Mouse (Mus musculus) embryonic facial prominence, embryonic 11.5 days (tissue): ENCODE measurements at regions not wholly inside any gene's neighbourhood (a gene's known extent, or its start where the extent isn't known, plus 50 kb on each side); places are given as distances from the start of the nearest gene placed in this dataset.
A peak's percentile ranks its signal among the peaks of the same experiment; 100 is the strongest.
"Not testable (repeated sequence)": the region's sequence is repeated elsewhere in the genome, so short reads cannot be mapped to it uniquely, and the experiment has no call there.

Experiments
- ATAC-seq: fragments of 200-750 bp; cut with Nextera tagmentation; replicated peaks from 2 replicates; pipeline ENCODE4 v1.8.0; 2017; ENCODE audit warnings: low read depth; ENCODE audit not compliant: insufficient number of reproducible peaks, low FRiP score, low TSS enrichment
- DNase-seq: peaks from one replicate; pipeline ENCODE4 v3.0.0-alpha.2; 2015; ENCODE audit warnings: low spot score
- H3K27ac ChIP-seq: fragments of 300-500 bp; sonication (generic); replicated peaks from 2 replicates; pipeline ENCODE4 v1.5.1; 2014; ENCODE audit warnings: mild to moderate bottlenecking, low read depth, low read length, control low read depth
- H3K27me3 ChIP-seq: fragments of 300-500 bp; sonication (generic); 2 replicates; pipeline ENCODE4 v1.6.1; 2014; ENCODE audit warnings: mild to moderate bottlenecking, low read length, moderate library complexity, mixed read lengths; ENCODE audit not compliant: control insufficient read depth, insufficient read depth
- H3K36me3 ChIP-seq: fragments of 300-500 bp; sonication (generic); replicated peaks from 2 replicates; pipeline ENCODE4 v1.6.1; 2014; ENCODE audit warnings: low read depth, mild to moderate bottlenecking, low read length, moderate library complexity, mixed read lengths; ENCODE audit not compliant: control insufficient read depth, insufficient read depth
- H3K4me1 ChIP-seq: fragments of 300-500 bp; sonication (generic); 2 replicates; pipeline ENCODE4 v1.6.1; 2014; ENCODE audit warnings: low read length, mixed read lengths; ENCODE audit not compliant: control insufficient read depth, insufficient read depth
- H3K4me2 ChIP-seq: fragments of 300-500 bp; sonication (generic); 2 replicates; pipeline ENCODE4 v1.6.1; 2014; ENCODE audit warnings: low read depth, mild to moderate bottlenecking, control low read depth, low read length, moderate library complexity
- H3K4me3 ChIP-seq: fragments of 300-500 bp; sonication (generic); 2 replicates; pipeline ENCODE4 v1.5.1; 2014; ENCODE audit warnings: low read depth, low read length, control low read depth
- H3K9ac ChIP-seq: fragments of 300-500 bp; sonication (generic); replicated peaks from 2 replicates; pipeline ENCODE4 v1.6.1; 2014; ENCODE audit warnings: mild to moderate bottlenecking, control low read depth, low read length
- H3K9me3 ChIP-seq: fragments of 300-500 bp; sonication (generic); replicated peaks from 2 replicates; pipeline ENCODE4 v1.6.1; 2016; ENCODE audit warnings: mild to moderate bottlenecking, low read length, inconsistent platforms, mixed read lengths; ENCODE audit not compliant: control insufficient read depth
- WGBS: fragments of 180-500 bp; shearing (Covaris S2); extraction: QIAGEN DNeasy Blood & Tissue Kit; methylation state at CpG from one replicate; pipeline ENCODE4 v1.1.7; 2014; 5-methylcytosine and 5-hydroxymethylcytosine counted together

DNA sequence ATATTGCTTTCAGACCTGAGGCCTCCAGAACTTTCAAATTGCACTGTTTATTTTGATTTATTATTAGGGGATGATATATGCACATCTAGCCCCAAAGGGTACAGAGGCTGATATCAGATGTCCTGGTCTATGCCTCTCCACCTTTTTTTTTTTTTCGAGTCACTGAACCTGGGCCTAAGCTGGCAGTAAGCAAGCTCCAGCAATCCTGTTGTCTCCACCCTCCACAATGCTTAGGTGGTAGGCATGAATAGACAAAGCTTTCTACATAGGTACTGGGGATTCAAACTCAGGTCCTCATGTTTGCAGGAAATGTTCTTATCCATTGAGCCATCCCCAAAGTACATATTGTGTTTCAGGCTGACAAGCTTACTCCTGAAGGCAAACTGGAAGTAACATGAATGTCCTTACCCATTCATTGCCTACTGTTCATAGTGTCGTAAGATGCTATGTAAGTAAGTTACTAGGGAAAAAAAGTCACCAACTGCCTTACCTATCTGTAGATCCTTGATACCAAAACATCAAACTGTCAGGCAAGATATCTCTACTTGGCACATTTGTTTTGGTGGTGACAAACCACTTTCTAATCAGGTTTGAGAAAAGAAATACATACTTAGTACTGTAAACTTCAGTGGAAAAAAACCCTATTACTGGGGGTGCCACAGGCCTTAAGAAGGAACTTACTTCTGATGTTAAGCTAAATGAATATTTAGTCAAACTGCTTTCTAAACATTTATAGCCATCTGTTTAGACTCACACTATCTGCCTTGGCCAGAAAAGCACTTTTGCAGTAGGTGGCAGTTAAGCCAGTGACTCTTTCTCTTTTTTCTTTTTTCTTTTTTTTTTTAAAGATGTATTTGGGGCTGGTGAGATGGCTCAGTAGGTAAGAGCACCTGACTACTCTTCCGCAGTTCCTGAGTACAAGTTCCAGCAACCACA, 85.8 kb upstream of the Tbl1x start:
- ATAC-seq (no peak), DNase-seq (no peak)
- Histone ChIP-seq H3K4me3 (no peak overlapping the region), H3K36me3 (no peaks in the 10 kb centered on the region), H3K4me2 (no peak overlapping the region), H3K27ac (no peak overlapping the region), H3K9me3 (no peaks in the 10 kb centered on the region), H3K27me3 (no peaks in the 10 kb centered on the region), H3K9ac (no peak overlapping the region), H3K4me1 (no peaks in the 10 kb centered on the region)
- WGBS: 89% methylated on average over 3 of the region's 3 CpGs

DNA sequence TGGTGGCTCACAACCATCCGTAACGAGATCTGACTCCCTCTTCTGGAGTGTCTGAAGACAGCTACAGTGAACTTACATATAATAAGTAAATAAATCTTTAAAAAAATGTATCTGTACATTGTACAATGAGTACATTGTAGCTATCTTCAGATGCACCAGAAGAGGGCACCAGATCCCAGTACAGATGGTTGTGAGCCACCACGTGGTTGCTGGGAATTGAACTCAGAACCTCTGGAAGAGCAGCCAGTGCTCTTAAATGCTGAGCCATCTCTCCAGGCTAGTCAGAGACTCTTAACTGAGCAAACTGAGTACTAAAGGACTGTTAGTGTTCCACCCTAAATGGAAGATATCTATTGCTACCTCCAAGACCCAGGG, 85.1 kb upstream of the Tbl1x start:
- not testable (repeated sequence) for H3K9ac ChIP-seq, H3K27ac ChIP-seq, H3K4me3 ChIP-seq, H3K36me3 ChIP-seq, H3K9me3 ChIP-seq, DNase-seq, ATAC-seq, H3K4me2 ChIP-seq, H3K27me3 ChIP-seq, H3K4me1 ChIP-seq
- 73% methylated on average over 3 of the region's 3 CpGs for WGBS

DNA sequence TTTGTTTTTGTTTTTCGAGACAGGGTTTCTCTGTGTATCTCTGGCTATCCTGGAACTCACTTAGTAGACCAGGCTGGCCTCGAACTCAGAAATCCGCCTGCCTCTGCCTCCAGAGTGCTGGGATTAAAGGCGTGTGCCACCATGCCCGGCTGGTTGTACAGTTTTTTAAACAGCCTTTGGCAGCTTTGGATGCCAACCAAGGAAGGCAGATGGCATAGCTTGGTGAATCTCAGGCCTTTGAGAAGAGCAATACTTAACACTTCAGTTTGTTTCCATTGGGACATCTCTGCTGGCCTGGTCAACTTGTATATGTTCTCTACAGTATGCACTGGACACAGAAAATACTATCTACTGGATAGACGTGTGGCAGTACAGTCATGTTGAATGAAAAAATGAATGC, 84.0 kb upstream of the Tbl1x start:
- not testable (repeated sequence) for H3K4me1 ChIP-seq, H3K4me3 ChIP-seq, DNase-seq, H3K36me3 ChIP-seq, H3K4me2 ChIP-seq, H3K27me3 ChIP-seq, H3K9me3 ChIP-seq, ATAC-seq, H3K27ac ChIP-seq, H3K9ac ChIP-seq
- WGBS: 85% methylated on average over 6 of the region's 6 CpGs

DNA sequence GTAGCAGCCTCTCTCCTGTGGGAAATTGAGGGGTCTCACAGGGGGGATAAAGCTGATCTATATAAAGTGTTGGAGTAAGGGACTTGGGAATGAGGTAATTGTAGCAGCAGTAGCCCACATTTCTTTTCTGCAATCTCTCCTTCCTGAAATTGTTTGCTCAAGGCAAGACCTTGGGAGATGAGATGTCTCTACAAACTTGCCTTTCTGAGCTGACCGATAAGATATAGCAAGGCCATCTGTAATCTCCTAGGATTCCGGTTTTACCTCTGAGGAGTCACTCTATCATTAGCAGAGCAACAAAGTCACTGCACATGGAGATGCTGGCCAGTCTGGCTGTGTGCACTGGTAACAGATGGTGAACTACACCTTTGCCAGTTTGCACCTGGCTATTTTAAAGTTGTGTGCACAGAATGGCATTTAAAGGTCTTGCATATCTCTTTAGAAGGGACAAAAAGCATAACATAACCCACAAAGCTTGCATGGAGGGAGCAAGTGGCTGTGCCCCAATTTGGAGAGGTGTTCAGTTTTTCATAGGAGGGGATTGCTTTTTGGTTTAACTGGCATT, 78.7 kb upstream of the Tbl1x start:
- H3K27me3 ChIP-seq: no peaks in the 10 kb centered on the region
- no peak overlapping the region for H3K27ac ChIP-seq
- ATAC-seq: no peak
- no peaks in the 10 kb centered on the region for H3K9me3 ChIP-seq
- DNase-seq: no peak
- H3K36me3 ChIP-seq: no peaks in the 10 kb centered on the region
- no peaks in the 10 kb centered on the region for H3K4me1 ChIP-seq
- no peak overlapping the region for H3K9ac ChIP-seq
- H3K4me2 ChIP-seq: no peak overlapping the region
- no peak overlapping the region for H3K4me3 ChIP-seq
- 83% methylated on average over 2 of the region's 2 CpGs for WGBS

DNA sequence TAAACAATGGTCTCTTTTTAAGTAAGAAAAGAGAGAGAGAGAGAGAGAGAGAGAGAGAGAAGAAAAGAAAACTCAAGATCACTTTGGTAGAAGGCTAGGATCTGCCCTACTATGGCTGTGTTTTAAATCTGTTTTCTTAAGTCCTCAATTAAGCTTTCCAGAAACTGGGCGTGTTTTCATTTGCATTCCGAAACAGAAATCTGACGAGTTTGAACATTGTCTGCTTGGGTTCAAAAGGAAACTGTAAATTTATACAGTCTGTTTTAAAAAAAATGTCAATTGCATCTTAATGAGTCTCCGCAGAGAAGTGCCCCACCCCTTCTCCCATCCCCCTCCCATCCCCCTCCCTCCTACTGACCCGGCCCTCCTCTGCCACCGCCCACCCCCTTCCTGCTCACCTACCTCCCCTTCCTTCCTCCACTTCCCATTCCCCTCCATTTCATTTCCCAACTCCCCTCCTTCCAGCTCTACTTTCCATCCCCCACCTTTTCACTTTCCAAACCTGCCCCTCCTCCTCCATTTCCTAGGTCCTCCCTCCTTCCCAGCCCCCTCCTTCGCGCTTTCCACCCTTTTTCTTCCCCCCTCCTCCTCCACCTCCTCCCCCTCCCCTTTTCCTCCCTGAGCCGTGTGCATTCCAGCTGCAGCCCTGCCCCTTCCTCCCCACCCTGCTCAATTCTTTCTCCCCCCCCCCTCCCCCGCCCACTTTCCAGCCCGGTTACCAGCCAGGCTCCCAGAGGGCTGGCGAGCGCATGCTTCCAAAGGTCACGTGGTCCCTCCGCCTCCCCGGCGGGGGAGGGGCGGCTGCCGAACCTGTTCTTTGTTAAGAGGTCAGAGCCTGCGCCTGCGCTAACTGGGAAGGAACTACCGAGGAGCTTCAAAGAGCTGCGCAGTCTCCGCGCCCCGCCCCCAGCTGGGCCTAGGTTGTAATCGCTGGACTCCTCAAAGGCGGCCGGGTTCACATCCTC, 77.7 kb upstream of the Tbl1x start:
- DNase-seq (peak; percentile 96), ATAC-seq (peak; percentile 96)
- Histone ChIP-seq H3K9me3 (no peaks in the 10 kb centered on the region), H3K4me1 (no peaks in the 10 kb centered on the region), H3K27me3 (no peaks in the 10 kb centered on the region), H3K9ac (no peak overlapping the region), H3K27ac (no peak overlapping the region), H3K4me2 (no peak overlapping the region), H3K36me3 (no peaks in the 10 kb centered on the region), H3K4me3 (no peak overlapping the region)
- 22% methylated on average over 23 of the region's 29 CpGs for WGBS

DNA sequence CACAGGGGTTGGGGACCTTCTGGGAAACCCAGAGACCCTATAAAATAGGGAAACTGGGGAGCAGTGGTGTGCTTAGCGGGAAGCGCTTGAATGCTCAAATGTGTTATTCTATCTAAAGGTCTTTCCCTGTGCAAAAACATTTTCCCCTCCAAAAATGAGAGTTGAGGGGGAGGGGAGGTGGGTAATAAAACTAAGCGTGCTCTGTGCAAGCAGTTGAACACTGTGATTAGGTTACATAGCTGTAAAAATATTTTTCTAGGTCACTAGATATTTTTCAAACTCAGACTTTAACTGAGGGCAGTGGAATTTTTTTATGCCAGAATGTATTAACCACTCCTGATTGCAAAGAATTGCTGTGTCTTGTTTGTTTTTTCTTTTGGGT, 77.0 kb upstream of the Tbl1x start:
- no peaks in the 10 kb centered on the region for H3K4me1 ChIP-seq
- DNase-seq: no peak
- H3K4me2 ChIP-seq: no peak overlapping the region
- WGBS: 14% methylated on average over 3 of the region's 3 CpGs
- no peaks in the 10 kb centered on the region for H3K9me3 ChIP-seq
- H3K27ac ChIP-seq: no peak overlapping the region
- no peaks in the 10 kb centered on the region for H3K36me3 ChIP-seq
- no peak overlapping the region for H3K9ac ChIP-seq
- no peak overlapping the region for H3K4me3 ChIP-seq
- H3K27me3 ChIP-seq: no peaks in the 10 kb centered on the region
- ATAC-seq: peak; percentile 73; the same call in 1 of the 2 replicates

DNA sequence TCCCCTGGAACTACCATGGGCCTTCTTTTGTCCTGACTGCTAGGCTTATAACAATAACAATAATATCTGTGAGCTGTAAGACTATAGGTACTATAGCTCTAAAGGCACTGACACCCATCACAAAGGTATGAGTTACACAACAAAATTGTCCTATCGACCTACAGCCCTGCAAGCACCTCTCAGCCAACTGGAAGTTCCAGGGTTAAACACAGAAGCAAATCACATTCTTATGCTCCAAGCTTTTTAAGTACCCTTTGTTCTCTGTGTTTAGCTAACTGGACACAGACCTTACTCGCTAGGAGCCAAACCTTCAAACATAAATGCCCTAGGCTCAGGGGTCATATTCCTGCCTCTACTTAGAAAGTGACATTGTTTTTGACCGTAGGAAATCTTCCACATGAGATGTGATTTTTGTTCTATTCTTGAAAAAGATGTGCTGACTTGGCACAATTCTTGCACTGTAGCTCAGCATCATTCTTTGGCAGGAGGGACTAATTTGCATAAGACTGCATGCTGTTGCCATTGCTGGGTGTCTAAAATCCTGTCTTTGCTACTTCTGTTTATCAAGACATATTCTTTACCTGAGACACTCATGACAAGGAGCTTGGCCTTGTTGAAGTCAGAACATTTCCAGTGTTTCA, 66.8 kb upstream of the Tbl1x start:
- 26% methylated on average over 3 of the region's 3 CpGs for WGBS
- Histone ChIP-seq H3K9ac (no peak overlapping the region), H3K9me3 (no peaks in the 10 kb centered on the region), H3K36me3 (no peaks in the 10 kb centered on the region), H3K27ac (no peak overlapping the region), H3K4me2 (no peak overlapping the region), H3K4me1 (no peaks in the 10 kb centered on the region), H3K4me3 (no peak overlapping the region), H3K27me3 (no peaks in the 10 kb centered on the region)
- ATAC-seq: no peak
- peak; percentile 31 for DNase-seq
